Mouse (Mus musculus) spleen, adult 2 months (tissue): ENCODE measurements at regions not wholly inside any gene's neighbourhood (a gene's known extent, or its start where the extent isn't known, plus 50 kb on each side); places are given as distances from the start of the nearest gene placed in this dataset.

ENCODE experiments used
- CTCF ChIP-seq: fragments of 200-500 bp; IDR thresholded peaks from 2 replicates; pipeline ENCODE4 v1.5.1; 2011; ENCODE audit warnings: mild to moderate bottlenecking, inconsistent platforms; ENCODE audit not compliant: insufficient read depth, insufficient read length, insufficient replicate concordance; ENCODE audit errors: extremely low read depth
- POLR2A ChIP-seq: fragments of 200-500 bp; IDR thresholded peaks from 2 replicates; pipeline ENCODE4 v1.6.1; 2011; ENCODE audit warnings: low read depth, low read length, inconsistent platforms

DNA sequence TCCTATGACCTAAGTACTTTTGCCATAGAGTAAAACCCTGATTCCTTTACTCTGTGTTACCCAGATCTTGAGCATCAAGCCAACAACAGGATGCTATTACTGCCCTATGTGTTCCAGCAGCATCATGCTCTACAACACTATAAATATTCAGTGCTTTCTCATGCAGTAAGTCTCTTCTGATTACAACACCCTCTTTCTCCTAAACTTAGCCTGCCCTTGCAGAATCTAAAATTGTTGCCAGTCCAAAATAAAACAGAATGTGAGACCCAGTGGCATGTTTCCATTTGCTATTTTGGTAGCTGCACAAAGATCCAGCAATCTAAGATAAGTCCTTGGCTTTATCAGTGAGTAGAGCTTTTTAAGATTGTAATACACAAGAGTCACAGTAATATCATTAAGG, 1154.1 kb upstream of the Map3k7 start:
- no peak for TF ChIP-seq POLR2A
- no peak for TF ChIP-seq CTCF
